Mouse (Mus musculus): Measurements from ENCODE around the gene Igf2bp2.
A peak's percentile ranks its signal among the peaks of the same experiment; 100 is the strongest.

Gene Igf2bp2

GRCm38 (mm10) chr16:22106012-22106584 is 57.0 kb downstream of the Igf2bp2 start:
- peak; percentile 32 for DNase-seq (ENCODE audit: low read depth)

- DNase-seq (ENCODE audit: low read depth) = no peak
Observed at GRCm38 (mm10) chr16:22100067-22100466, 63.0 kb downstream of the Igf2bp2 start.

GRCm38 (mm10) chr16:22097659-22098058 is 65.4 kb downstream of the Igf2bp2 start:
- peak; percentile 46 for DNase-seq (ENCODE audit: low read depth)

- DNase-seq (ENCODE audit: low read depth) = peak; percentile 78
Observed at GRCm38 (mm10) chr16:22095751-22096150, 67.3 kb downstream of the Igf2bp2 start.

GRCm38 (mm10) chr16:22091255-22091783 is 71.8 kb downstream of the Igf2bp2 start:
- peak; percentile 20 for DNase-seq (ENCODE audit: low read depth)

- DNase-seq (ENCODE audit: low read depth) = no peak
Observed at GRCm38 (mm10) chr16:22085411-22085810, 77.7 kb downstream of the Igf2bp2 start.

- DNase-seq (ENCODE audit: low read depth) = no peak
Observed at GRCm38 (mm10) chr16:22080125-22080710, 82.9 kb downstream of the Igf2bp2 start.

GRCm38 (mm10) chr16:22076620-22076941 is 86.5 kb downstream of the Igf2bp2 start:
- DNase-seq (ENCODE audit: low read depth) = peak; percentile 92

- no peak for DNase-seq (ENCODE audit: low read depth)
Observed at GRCm38 (mm10) chr16:22075829-22076619, 87.1 kb downstream of the Igf2bp2 start.

- no peak for DNase-seq (ENCODE audit: low read depth)
Observed at GRCm38 (mm10) chr16:22075067-22075466, 88.0 kb downstream of the Igf2bp2 start.

- DNase-seq (ENCODE audit: low read depth) = peak; percentile 30
Observed at GRCm38 (mm10) chr16:22071361-22071760, 91.7 kb downstream of the Igf2bp2 start.

- DNase-seq (ENCODE audit: low read depth) = no peak
Observed at GRCm38 (mm10) chr16:22067406-22067805, 95.7 kb downstream of the Igf2bp2 start.

- no peak for DNase-seq (ENCODE audit: low read depth)
Observed at GRCm38 (mm10) chr16:22065536-22065935, 97.6 kb downstream of the Igf2bp2 start.

GRCm38 (mm10) chr16:22062284-22062683 is 100.8 kb downstream of the Igf2bp2 start:
- DNase-seq (ENCODE audit: low read depth) = peak; percentile 73

GRCm38 (mm10) chr16:22061555-22062160 is 101.4 kb downstream of the Igf2bp2 start:
- peak; percentile 61 for DNase-seq (ENCODE audit: low read depth)

- DNase-seq (ENCODE audit: low read depth) = no peak
Observed at GRCm38 (mm10) chr16:22060416-22060815, 102.7 kb downstream of the Igf2bp2 start.

GRCm38 (mm10) chr16:22058871-22059270 is 104.2 kb downstream of the Igf2bp2 start:
- DNase-seq (ENCODE audit: low read depth) = no peak

- no peak for DNase-seq (ENCODE audit: low read depth)
Observed at GRCm38 (mm10) chr16:22057498-22057897, 105.6 kb downstream of the Igf2bp2 start.

GRCm38 (mm10) chr16:22053411-22053810 is 109.7 kb downstream of the Igf2bp2 start:
- DNase-seq (ENCODE audit: low read depth) = no peak

- DNase-seq (ENCODE audit: low read depth) = no peak
Observed at GRCm38 (mm10) chr16:22046739-22047366, 116.2 kb downstream of the Igf2bp2 start.

- peak; percentile 36 for DNase-seq (ENCODE audit: low read depth)
Observed at GRCm38 (mm10) chr16:22045930-22046329, 117.2 kb downstream of the Igf2bp2 start.

GRCm38 (mm10) chr16:22043830-22044229 is 119.3 kb downstream of the Igf2bp2 start:
- DNase-seq (ENCODE audit: low read depth) = no peak
